Mouse (Mus musculus) myocyte (in vitro differentiated cells): ENCODE measurements around the gene Nhsl2.

Source experiments
- CEBPB ChIP-seq: IDR thresholded peaks from 2 replicates; pipeline ENCODE4 v1.6.1; 2011; ENCODE audit warnings: mild to moderate bottlenecking, moderate library complexity; ENCODE audit not compliant: poor library complexity, insufficient read depth, severe bottlenecking
- POLR2A ChIP-seq: IDR thresholded peaks from one replicate; pipeline ENCODE4 v1.6.1; 2011; ENCODE audit warnings: low read depth, mild to moderate bottlenecking, control low read depth, moderate library complexity; ENCODE audit not compliant: insufficient read length
- REST ChIP-seq: IDR thresholded peaks from one replicate; pipeline ENCODE4 v1.6.1; 2011; ENCODE audit warnings: mild to moderate bottlenecking, control low read depth, moderate library complexity; ENCODE audit not compliant: insufficient read depth, insufficient read length
- SRF ChIP-seq: IDR thresholded peaks from one replicate; pipeline ENCODE4 v1.6.1; 2011; ENCODE audit warnings: low read depth; ENCODE audit not compliant: control insufficient read depth, insufficient read length
- USF1 ChIP-seq: IDR thresholded peaks from one replicate; pipeline ENCODE4 v1.6.1; 2011; ENCODE audit warnings: low read depth, mild to moderate bottlenecking, control low read depth, moderate library complexity

DNA sequence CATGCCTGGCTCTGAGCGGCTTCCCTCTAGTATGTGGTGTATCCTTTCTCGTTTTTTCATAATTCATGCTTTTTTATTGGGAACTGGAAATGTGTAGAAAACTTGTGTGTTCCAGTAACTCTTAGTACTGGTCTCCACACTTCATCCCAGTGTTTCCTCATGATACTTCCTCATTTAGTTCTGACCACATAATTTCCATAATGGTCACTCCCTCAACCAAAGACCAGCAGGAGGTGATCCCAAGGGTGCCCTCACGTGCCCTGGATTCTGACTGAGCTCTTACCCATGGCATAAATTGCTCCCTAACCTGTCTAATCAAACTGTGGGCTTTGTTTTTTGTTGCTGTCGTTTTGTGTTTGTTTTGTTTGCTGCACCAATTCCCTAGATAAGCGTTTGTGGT is 58.1 kb downstream of the Nhsl2 start:
- TF ChIP-seq REST, result no peak
- no peak for TF ChIP-seq POLR2A
- no peak for TF ChIP-seq SRF
- no peak for TF ChIP-seq CEBPB
- TF ChIP-seq USF1, result no peak
